Mouse (Mus musculus) lung, postnatal 0 days (tissue): ENCODE results near the gene Fggy. TPM values are rescaled to one million over a fixed set of nuclear protein-coding genes. Genes with fewer than 3 reads are reported as not detected.

Experiments
- ATAC-seq: fragments of 200-750 bp; cut with Nextera tagmentation; 2 replicates; pipeline ENCODE4 v1.8.0; 2017; ENCODE audit warnings: moderate library complexity
- DNase-seq: peaks from one replicate; pipeline ENCODE4 v3.0.0-alpha.2; 2016; ENCODE audit warnings: low spot score
- H3K27ac ChIP-seq: fragments of 300-500 bp; sonication (generic); 2 replicates; pipeline ENCODE4 v1.5.1; 2014; ENCODE audit warnings: antibody characterized with exemption, mild to moderate bottlenecking, low read length, mixed read lengths
- H3K27me3 ChIP-seq: fragments of 300-500 bp; sonication (generic); replicated peaks from 2 replicates; pipeline ENCODE4 v1.6.1; 2014; ENCODE audit warnings: low read length, mixed read lengths; ENCODE audit not compliant: insufficient read depth
- H3K36me3 ChIP-seq: fragments of 300-500 bp; sonication (generic); 2 replicates; pipeline ENCODE4 v1.6.1; 2014; ENCODE audit warnings: low read length, mixed read lengths; ENCODE audit not compliant: insufficient read depth
- H3K4me1 ChIP-seq: fragments of 300-500 bp; sonication (generic); 2 replicates; pipeline ENCODE4 v1.6.1; 2014; ENCODE audit warnings: antibody characterized with exemption, low read depth, low read length, mixed read lengths; ENCODE audit not compliant: insufficient read depth
- H3K4me2 ChIP-seq: fragments of 300-500 bp; sonication (generic); replicated peaks from 2 replicates; pipeline ENCODE4 v1.6.1; 2014; ENCODE audit warnings: low read depth, mild to moderate bottlenecking, low read length, moderate library complexity, mixed read lengths
- H3K4me3 ChIP-seq: fragments of 300-500 bp; sonication (generic); 2 replicates; pipeline ENCODE4 v1.5.1; 2014; ENCODE audit warnings: low read depth, low read length
- H3K9ac ChIP-seq: fragments of 300-500 bp; sonication (generic); replicated peaks from 2 replicates; pipeline ENCODE4 v1.6.1; 2014; ENCODE audit warnings: low read depth, mild to moderate bottlenecking
- H3K9me3 ChIP-seq: fragments of 300-500 bp; sonication (generic); 2 replicates; pipeline ENCODE4 v1.6.1; 2016; ENCODE audit warnings: low read length, mixed read lengths
- CTCF ChIP-seq: IDR thresholded peaks from 2 replicates; pipeline ENCODE4 v1.5.1; 2016; ENCODE audit warnings: antibody characterized with exemption, mild to moderate bottlenecking
- EP300 ChIP-seq: IDR thresholded peaks from 2 replicates; pipeline ENCODE4 v1.6.1; 2016; ENCODE audit warnings: antibody characterized with exemption, mild to moderate bottlenecking, control low read depth
- WGBS: fragments of 180-500 bp; shearing (Covaris S2); extraction: QIAGEN DNeasy Blood & Tissue Kit; methylation state at CpG from one replicate; pipeline ENCODE4 v1.1.7; 2014; 5-methylcytosine and 5-hydroxymethylcytosine counted together
- polyA plus RNA-seq: library from polyadenylated mRNA; unstranded; fragments of >200 nt; fragmentation: Nextera tagmentation; extraction: Ambion mirVana; gene quantifications from 2 replicates; pipeline ENCODE4 v1.2.1, GENCODE M21; 2015

Gene Fggy
- polyA plus RNA-seq, 1 experiment from 2014 or later, result 6.2 TPM

- 84% methylated on average over 2 of the region's 2 CpGs for WGBS
- TF ChIP-seq CTCF (no peak), EP300 (no peak)
- Histone ChIP-seq H3K9me3 (no peaks in the 10 kb centered on the region), H3K4me1 (no peaks in the 10 kb centered on the region), H3K27ac (no peak overlapping the region), H3K4me3 (no peak overlapping the region), H3K9ac (no peak overlapping the region), H3K36me3 (no peaks in the 10 kb centered on the region), H3K4me2 (no peak overlapping the region), H3K27me3 (no peaks in the 10 kb centered on the region)
- ATAC-seq (no peak), DNase-seq (no peak)
Measured at GRCm38 (mm10) chr4:95856008-95856407, 298.7 kb downstream of the Fggy start.

GRCm38 (mm10) chr4:95860601-95861000 lies 303.3 kb downstream of the Fggy start:
- H3K4me2 ChIP-seq, result no peak overlapping the region
- no peak overlapping the region for H3K9ac ChIP-seq
- H3K36me3 ChIP-seq, result no peaks in the 10 kb centered on the region
- H3K4me1 ChIP-seq, result peaks cover 8% of the 10 kb centered on the region; the same call in 1 of the 2 replicates
- H3K27me3 ChIP-seq, result no peaks in the 10 kb centered on the region
- DNase-seq (no peak), ATAC-seq (no peak; the same call in 1 of the 2 replicates)
- H3K4me3 ChIP-seq, result no peak overlapping the region
- H3K27ac ChIP-seq, result no peak overlapping the region
- TF ChIP-seq EP300 (no peak), CTCF (no peak)
- WGBS, result 37% methylated on average over 3 of the region's 3 CpGs
- H3K9me3 ChIP-seq, result no peaks in the 10 kb centered on the region

- Histone ChIP-seq H3K27me3 (no peaks in the 10 kb centered on the region), H3K27ac (no peak overlapping the region), H3K9ac (no peak overlapping the region), H3K36me3 (no peaks in the 10 kb centered on the region), H3K4me3 (no peak overlapping the region), H3K9me3 (no peaks in the 10 kb centered on the region), H3K4me1 (peaks cover 8% of the 10 kb centered on the region; the same call in 1 of the 2 replicates), H3K4me2 (no peak overlapping the region)
- no peak for TF ChIP-seq EP300
- no peak for TF ChIP-seq CTCF
- no peak for ATAC-seq
- no peak for DNase-seq
- 36% methylated on average over 4 of the region's 4 CpGs for WGBS
Measured at GRCm38 (mm10) chr4:95861074-95861473, 303.8 kb downstream of the Fggy start.

- H3K36me3 ChIP-seq, result no peaks in the 10 kb centered on the region
- H3K27me3 ChIP-seq, result no peaks in the 10 kb centered on the region
- DNase-seq (no peak), ATAC-seq (peak; percentile 34; the same call in 1 of the 2 replicates)
- no peak overlapping the region for H3K27ac ChIP-seq
- WGBS, result 40% methylated on average over 5 of the region's 5 CpGs
- H3K4me1 ChIP-seq, result peaks cover 8% of the 10 kb centered on the region; the same call in 1 of the 2 replicates
- no peak overlapping the region for H3K4me3 ChIP-seq
- no peaks in the 10 kb centered on the region for H3K9me3 ChIP-seq
- no peak overlapping the region for H3K9ac ChIP-seq
- TF ChIP-seq EP300 (no peak), CTCF (no peak)
- H3K4me2 ChIP-seq, result no peak overlapping the region
Measured at GRCm38 (mm10) chr4:95861741-95862155, 304.4 kb downstream of the Fggy start.

GRCm38 (mm10) chr4:95862276-95862675 lies 305.0 kb downstream of the Fggy start:
- no peak for DNase-seq
- Histone ChIP-seq H3K36me3 (no peaks in the 10 kb centered on the region), H3K27me3 (no peaks in the 10 kb centered on the region), H3K9me3 (no peaks in the 10 kb centered on the region), H3K4me1 (peaks cover 8% of the 10 kb centered on the region; the same call in 1 of the 2 replicates), H3K4me3 (no peak overlapping the region), H3K9ac (no peak overlapping the region), H3K27ac (no peak overlapping the region), H3K4me2 (no peak overlapping the region)
- TF ChIP-seq CTCF (no peak), EP300 (no peak)
- 49% methylated on average over 7 of the region's 7 CpGs for WGBS
- peak; percentile 27; the same call in 1 of the 2 replicates for ATAC-seq

- Histone ChIP-seq H3K9ac (no peak overlapping the region), H3K27me3 (no peaks in the 10 kb centered on the region), H3K4me2 (no peak overlapping the region), H3K9me3 (no peaks in the 10 kb centered on the region), H3K36me3 (no peaks in the 10 kb centered on the region), H3K27ac (no peak overlapping the region), H3K4me3 (no peak overlapping the region), H3K4me1 (peaks cover 8% of the 10 kb centered on the region; the same call in 1 of the 2 replicates)
- TF ChIP-seq EP300 (no peak), CTCF (peak; percentile 60)
- no peak for DNase-seq
- peak; percentile 23; the same call in 1 of the 2 replicates for ATAC-seq
- WGBS, result 31% methylated on average over 6 of the region's 6 CpGs
Measured at GRCm38 (mm10) chr4:95862781-95863499, 305.6 kb downstream of the Fggy start.
